Mouse (Mus musculus) embryonic stem cell, embryonic (primary cell): Measurements from ENCODE around the gene Gm7694.

Experiments
- CTCF ChIA-PET, 4 experiments: fragments of 300-600 bp in 2 of 4; fragments of 350-600 bp in 2 of 4; sonication (Branson Sonifier 250); formaldehyde crosslinking; loops; one replicate each; lab custom pipeline; 2022; ENCODE audit warnings: inconsistent platforms in 2 of 4; lab: Charles Lee
- POLR2A ChIA-PET, 4 experiments: fragments of 300-600 bp in 2 of 4; fragments of 350-600 bp in 2 of 4; sonication (Branson Sonifier 250); formaldehyde crosslinking; loops; one replicate each; lab custom pipeline; 2022; ENCODE audit warnings: antibody characterized with exemption in 4 of 4, inconsistent platforms in 1 of 4; lab: Charles Lee

The Gm7694 gene

GRCm38 (mm10) chr1:170293257-170293656, 12.9 kb downstream of the Gm7694 start:
- CTCF ChIA-PET: interaction anchor here (0.7 to 1.8 kb wide), 6 partner anchors 320 to 337 kb away, joined by 3 to 15 read pairs (median 4); no protein-coding TSS in a partner anchor
- POLR2A ChIA-PET: no interaction called here

- POLR2A ChIA-PET: no interaction called here
- CTCF ChIA-PET: interaction anchor here (0.6 to 1.8 kb wide), 7 partner anchors 321 to 415 kb away, joined by 3 to 15 read pairs (median 4); no protein-coding TSS in a partner anchor
Measured at GRCm38 (mm10) chr1:170292239-170292951, 13.7 kb downstream of the Gm7694 start.

- ChIA-PET POLR2A (no interaction called here), CTCF (no interaction called here)
Measured at GRCm38 (mm10) chr1:170282415-170283129, 23.6 kb downstream of the Gm7694 start.

GRCm38 (mm10) chr1:170277016-170277415, 29.1 kb downstream of the Gm7694 start, which contains the start of gene Sh2d1b1:
TSS of gene Sh2d1b1 (plus strand) at chr1:170277320.
- ChIA-PET CTCF (no interaction called here), POLR2A (no interaction called here)

GRCm38 (mm10) chr1:170273252-170273651, 32.9 kb downstream of the Gm7694 start:
- POLR2A ChIA-PET: no interaction called here
- CTCF ChIA-PET: no interaction called here

- ChIA-PET POLR2A (no interaction called here), CTCF (interaction anchor here in 1 of 4 experiments (0.6 kb wide), 1 partner anchor 353 kb away, joined by 3 read pairs; no protein-coding TSS in a partner anchor)
Measured at GRCm38 (mm10) chr1:170270696-170271095, 35.4 kb downstream of the Gm7694 start.

GRCm38 (mm10) chr1:170270281-170270680, 35.9 kb downstream of the Gm7694 start:
- POLR2A ChIA-PET: no interaction called here
- CTCF ChIA-PET: interaction anchor here in 1 of 4 experiments (0.6 kb wide), 1 partner anchor 352 kb away, joined by 3 read pairs; no protein-coding TSS in a partner anchor

- ChIA-PET POLR2A (no interaction called here), CTCF (no interaction called here)
Measured at GRCm38 (mm10) chr1:170255560-170255910, 50.6 kb downstream of the Gm7694 start.

- ChIA-PET POLR2A (interaction anchor here in 1 of 4 experiments (0.8 kb wide), 1 partner anchor 155 kb away, joined by 3 read pairs; no protein-coding TSS in a partner anchor), CTCF (no interaction called here)
Measured at GRCm38 (mm10) chr1:170254893-170255559, 51.1 kb downstream of the Gm7694 start.
